Mouse (Mus musculus) limb, embryonic 14.5 days (tissue): ENCODE measurements around the gene Slc25a39. TPM values are rescaled to one million over a fixed set of nuclear protein-coding genes. Genes with fewer than 3 reads are reported as not detected.

Experiments used
- ATAC-seq: fragments of 200-750 bp; cut with Nextera tagmentation; 2 replicates; pipeline ENCODE4 v1.8.0; 2017; ENCODE audit warnings: low read depth, moderate number of reproducible peaks, moderate TSS enrichment; ENCODE audit not compliant: low FRiP score
- DNase-seq: peaks from one replicate; pipeline ENCODE4 v3.0.0-alpha.2; 2015; ENCODE audit warnings: low spot score
- H3K27ac ChIP-seq: fragments of 300-500 bp; sonication (generic); replicated peaks from 2 replicates; pipeline ENCODE4 v1.5.1; 2014; ENCODE audit warnings: low read depth, mild to moderate bottlenecking, low read length, moderate library complexity, mixed read lengths
- H3K27me3 ChIP-seq: fragments of 300-500 bp; sonication (generic); 2 replicates; pipeline ENCODE4 v1.6.1; 2014; ENCODE audit warnings: low read length, mixed read lengths; ENCODE audit not compliant: control insufficient read depth, insufficient read depth
- H3K36me3 ChIP-seq: fragments of 300-500 bp; sonication (generic); 2 replicates; pipeline ENCODE4 v1.6.1; 2014; ENCODE audit warnings: mild to moderate bottlenecking, low read length, moderate library complexity, mixed read lengths; ENCODE audit not compliant: control insufficient read depth, insufficient read depth
- H3K4me1 ChIP-seq: fragments of 300-500 bp; sonication (generic); 2 replicates; pipeline ENCODE4 v1.6.1; 2014; ENCODE audit warnings: antibody characterized with exemption, low read length, mixed read lengths; ENCODE audit not compliant: control insufficient read depth, insufficient read depth
- H3K4me2 ChIP-seq: fragments of 300-500 bp; sonication (generic); replicated peaks from 2 replicates; pipeline ENCODE4 v1.6.1; 2014; ENCODE audit warnings: low read depth, mild to moderate bottlenecking, low read length, moderate library complexity; ENCODE audit not compliant: severe bottlenecking
- H3K4me3 ChIP-seq: fragments of 300-500 bp; sonication (generic); replicated peaks from 2 replicates; pipeline ENCODE4 v1.5.1; 2014; ENCODE audit warnings: low read length
- H3K9ac ChIP-seq: fragments of 300-500 bp; sonication (generic); 2 replicates; pipeline ENCODE4 v1.6.1; 2014; ENCODE audit warnings: mild to moderate bottlenecking, low read depth, low read length, moderate library complexity; ENCODE audit not compliant: severe bottlenecking
- H3K9me3 ChIP-seq: fragments of 300-500 bp; sonication (generic); 2 replicates; pipeline ENCODE4 v1.6.1; 2016; ENCODE audit warnings: low read length; ENCODE audit not compliant: control insufficient read depth
- POLR2A ChIP-seq: fragments of 200-500 bp; IDR thresholded peaks from 2 replicates; pipeline ENCODE4 v1.8.0; 2012; ENCODE audit warnings: inconsistent platforms, mild to moderate bottlenecking, moderate library complexity, borderline replicate concordance; ENCODE audit not compliant: insufficient read depth, insufficient read length; ENCODE audit errors: extremely low read depth
- WGBS: fragments of 180-500 bp; shearing (Covaris S2); extraction: QIAGEN DNeasy Blood & Tissue Kit; methylation state at CpG from one replicate; pipeline ENCODE4 v1.1.7; 2014; 5-methylcytosine and 5-hydroxymethylcytosine counted together
- polyA plus RNA-seq, 2 experiments: library from polyadenylated mRNA; depleted of rRNA in 1 of 2; stranded (reverse) in 1 of 2; unstranded in 1 of 2; fragments of >200 nt; fragmentation: Nextera tagmentation in 1 of 2; extraction: Ambion mirVana in 1 of 2; gene quantifications; 2 replicates each; pipeline versions ENCODE4 v1.2.1 to v1.2.3; 2012 to 2014

Gene Slc25a39
- polyA plus RNA-seq, 2 experiments = 120 to 179 TPM

- Histone ChIP-seq H3K36me3 (peaks cover 12% of the 10 kb centered on the region), H3K27me3 (no peaks in the 10 kb centered on the region), H3K4me2 (no peak overlapping the region), H3K4me1 (peaks cover 9% of the 10 kb centered on the region), H3K9me3 (no peaks in the 10 kb centered on the region), H3K9ac (no peak overlapping the region), H3K27ac (no peak overlapping the region), H3K4me3 (peak overlapping the region; percentile 63; the same call in 1 of the 2 replicates)
- 64% methylated on average over 8 of the region's 8 CpGs for WGBS
- DNase-seq = no peak
- no peak for ATAC-seq
- TF ChIP-seq POLR2A = no peak
Observed at GRCm38 (mm10) chr11:102428981-102429540, 21.3 kb upstream of the Slc25a39 start.

- DNase-seq (no peak), ATAC-seq (no peak)
- 0 out of 2 replicates have a peak, but pooled peaks cover under 1% of the 10 kb centered on the region for H3K9me3 ChIP-seq
- no peak overlapping the region for H3K27ac ChIP-seq
- H3K4me2 ChIP-seq = no peak overlapping the region
- WGBS = 87% methylated on average over 8 of the region's 8 CpGs
- H3K9ac ChIP-seq = no peak overlapping the region
- no peak for TF ChIP-seq POLR2A
- no peaks in the 10 kb centered on the region for H3K27me3 ChIP-seq
- H3K4me3 ChIP-seq = no peak overlapping the region
- peaks cover 6% of the 10 kb centered on the region for H3K4me1 ChIP-seq
- no peaks in the 10 kb centered on the region for H3K36me3 ChIP-seq
Observed at GRCm38 (mm10) chr11:102425555-102426316, 18.0 kb upstream of the Slc25a39 start.

- 0 out of 2 replicates have a peak, but pooled peaks cover 3% of the 10 kb centered on the region for H3K9me3 ChIP-seq
- H3K4me1 ChIP-seq = peaks cover 4% of the 10 kb centered on the region
- H3K36me3 ChIP-seq = no peaks in the 10 kb centered on the region
- 80% methylated on average over 6 of the region's 6 CpGs for WGBS
- no peak overlapping the region for H3K4me2 ChIP-seq
- ATAC-seq (no peak), DNase-seq (no peak)
- no peak for TF ChIP-seq POLR2A
- H3K4me3 ChIP-seq = no peak overlapping the region
- no peaks in the 10 kb centered on the region for H3K27me3 ChIP-seq
- no peak overlapping the region for H3K27ac ChIP-seq
- H3K9ac ChIP-seq = no peak overlapping the region
Observed at GRCm38 (mm10) chr11:102424666-102425065, 16.9 kb upstream of the Slc25a39 start.

DNA sequence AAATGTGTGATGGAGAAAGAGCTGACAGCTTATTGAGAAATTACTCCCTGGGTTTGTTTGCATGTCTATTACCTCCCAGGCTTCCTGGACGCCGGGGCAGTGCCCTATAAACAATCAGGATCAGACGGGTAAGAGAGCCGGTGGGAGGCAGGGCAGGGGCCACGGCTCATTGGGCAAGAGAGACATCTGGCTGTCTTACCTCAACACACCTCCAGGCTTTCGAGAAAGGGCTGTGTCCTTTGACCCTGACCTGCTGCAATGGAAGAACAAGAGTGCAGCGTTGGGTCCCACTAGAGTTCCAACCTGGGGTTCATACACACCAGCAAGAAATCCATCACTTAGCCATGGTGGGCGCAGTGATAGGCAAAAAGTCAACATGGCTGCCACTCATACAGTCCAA lies 13.8 kb upstream of the Slc25a39 start:
- no peak for TF ChIP-seq POLR2A
- Histone ChIP-seq H3K27me3 (no peaks in the 10 kb centered on the region), H3K4me2 (no peak overlapping the region), H3K9me3 (0 out of 2 replicates have a peak, but pooled peaks cover 3% of the 10 kb centered on the region), H3K27ac (no peak overlapping the region), H3K4me1 (no peaks in the 10 kb centered on the region), H3K36me3 (no peaks in the 10 kb centered on the region), H3K4me3 (no peak overlapping the region), H3K9ac (no peak overlapping the region)
- DNase-seq (no peak), ATAC-seq (no peak)
- WGBS = 59% methylated on average over 8 of the region's 8 CpGs

DNA sequence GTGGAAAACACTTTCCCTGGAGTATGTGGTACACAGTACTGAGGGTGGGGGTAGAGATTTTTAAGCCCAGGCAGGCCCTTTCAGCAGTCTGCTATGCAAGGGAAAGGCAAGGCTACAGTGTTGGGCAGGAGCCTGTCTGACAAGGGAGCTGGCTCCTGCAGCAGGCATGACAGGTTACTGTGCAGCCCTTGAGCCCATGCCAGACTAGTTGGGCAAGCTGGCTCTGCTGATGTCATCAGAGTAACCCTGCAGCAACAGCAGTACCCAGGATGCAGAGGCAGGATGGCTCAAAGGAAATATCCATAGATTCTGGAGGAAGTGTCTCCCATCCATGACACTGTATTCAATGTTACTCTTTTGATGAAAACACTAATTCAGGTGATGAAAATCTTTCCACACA lies 11.1 kb upstream of the Slc25a39 start:
- DNase-seq = no peak
- TF ChIP-seq POLR2A = no peak
- ATAC-seq = no peak
- Histone ChIP-seq H3K27ac (no peak overlapping the region), H3K36me3 (no peaks in the 10 kb centered on the region), H3K4me2 (no peak overlapping the region), H3K9ac (no peak overlapping the region), H3K4me1 (no peaks in the 10 kb centered on the region), H3K27me3 (no peaks in the 10 kb centered on the region), H3K9me3 (0 out of 2 replicates have a peak, but pooled peaks cover 3% of the 10 kb centered on the region), H3K4me3 (no peak overlapping the region)
